Mouse (Mus musculus) MEL (cell line): Measurements from ENCODE around the gene Gm10134. TPM values are rescaled to one million over a fixed set of nuclear protein-coding genes. Genes with fewer than 3 reads are reported as not detected.

Experiments used
- DNase-seq: peaks from one replicate; pipeline ENCODE4 v3.0.0; 2011; ENCODE audit warnings: low read depth, low spot score
- H3K27ac ChIP-seq: 2 replicates; pipeline ENCODE4 v1.5.1; 2012; ENCODE audit warnings: low read depth, mild to moderate bottlenecking, control low read depth, low read length, moderate library complexity; ENCODE audit not compliant: control insufficient read depth
- H3K27me3 ChIP-seq, 2 experiments: fragments of 150-350 bp in 1 of 2; sonication (generic) in 1 of 2; 2 replicates each; pipeline ENCODE4 v1.6.1; 2012; ENCODE audit warnings: low read length in 2 of 2, mild to moderate bottlenecking in 2 of 2, improper control_type of control experiment in 1 of 2, moderate library complexity in 1 of 2; ENCODE audit not compliant: insufficient read depth in 2 of 2, control insufficient read depth in 1 of 2
- H3K36me3 ChIP-seq, 2 experiments: 2 replicates each; pipeline ENCODE4 v1.6.1; 2012 to 2014; ENCODE audit warnings: low read length in 2 of 2, improper control_type of control experiment in 1 of 2, inconsistent platforms in 1 of 2, mild to moderate bottlenecking in 1 of 2; ENCODE audit not compliant: insufficient read depth in 2 of 2, control insufficient read depth in 1 of 2
- H3K4me1 ChIP-seq, 2 experiments: fragments of 150-350 bp in 1 of 2; sonication (generic) in 1 of 2; 2 replicates each; pipeline ENCODE4 v1.6.1; 2012; ENCODE audit warnings: low read length in 2 of 2, improper control_type of control experiment in 1 of 2, mild to moderate bottlenecking in 1 of 2; ENCODE audit not compliant: insufficient read depth in 2 of 2, control insufficient read depth in 1 of 2
- H3K4me3 ChIP-seq, 2 experiments: fragments of 150-350 bp in 1 of 2; sonication (generic) in 1 of 2; 2 replicates each; pipeline ENCODE4 v1.5.1; 2012; ENCODE audit warnings: low read depth in 2 of 2, low read length in 2 of 2, mild to moderate bottlenecking in 2 of 2, moderate library complexity in 2 of 2, control low read depth in 1 of 2, improper control_type of control experiment in 1 of 2; ENCODE audit not compliant: control insufficient read depth in 1 of 2, insufficient read depth in 1 of 2
- H3K79me2 ChIP-seq: 2 replicates; pipeline ENCODE4 v1.6.1; 2012; ENCODE audit warnings: mild to moderate bottlenecking, low read length, moderate library complexity; ENCODE audit not compliant: control insufficient read depth, poor library complexity, insufficient read depth
- H3K9ac ChIP-seq: 2 replicates; pipeline ENCODE4 v1.6.1; 2012; ENCODE audit warnings: low read depth, mild to moderate bottlenecking, control low read depth, low read length, moderate library complexity; ENCODE audit not compliant: control insufficient read depth, poor library complexity, severe bottlenecking
- H3K9me3 ChIP-seq: fragments of 150-350 bp; sonication (generic); replicated peaks from 2 replicates; pipeline ENCODE4 v1.6.1; 2012; ENCODE audit warnings: mild to moderate bottlenecking, low read length, improper control_type of control experiment, moderate library complexity; ENCODE audit not compliant: insufficient read depth
- BHLHE40 ChIP-seq: IDR thresholded peaks from 2 replicates; pipeline ENCODE4 v1.6.1; 2012; ENCODE audit warnings: low read depth, mild to moderate bottlenecking, inconsistent platforms, low read length, improper control_type of control experiment, borderline replicate concordance
- CHD1 ChIP-seq: IDR thresholded peaks from 2 replicates; pipeline ENCODE4 v1.6.1; 2012; ENCODE audit warnings: low read depth, mild to moderate bottlenecking, inconsistent platforms, low read length, improper control_type of control experiment
- CHD2 ChIP-seq: IDR thresholded peaks from 2 replicates; pipeline ENCODE4 v1.6.1; 2011; ENCODE audit warnings: low read length, improper control_type of control experiment
- ELF1 ChIP-seq: IDR thresholded peaks from 2 replicates; pipeline ENCODE4 v1.6.1; 2014; ENCODE audit warnings: low read depth, mild to moderate bottlenecking, inconsistent platforms, low read length, improper control_type of control experiment, moderate library complexity
- ETS1 ChIP-seq: IDR thresholded peaks from 2 replicates; pipeline ENCODE4 v1.6.1; 2012; ENCODE audit warnings: low read depth, mild to moderate bottlenecking, inconsistent platforms, low read length, improper control_type of control experiment, moderate library complexity
- GABPA ChIP-seq: IDR thresholded peaks from 2 replicates; pipeline ENCODE4 v1.6.1; 2012; ENCODE audit warnings: low read depth, mild to moderate bottlenecking, inconsistent platforms, low read length, improper control_type of control experiment, moderate library complexity
- GATA1 ChIP-seq: IDR thresholded peaks from 2 replicates; pipeline ENCODE4 v1.6.1; 2011; ENCODE audit warnings: low read depth, low read length, improper control_type of control experiment
- HCFC1 ChIP-seq: IDR thresholded peaks from 2 replicates; pipeline ENCODE4 v1.6.1; 2012; ENCODE audit warnings: low read depth, mild to moderate bottlenecking, inconsistent platforms, low read length, improper control_type of control experiment, moderate library complexity
- KAT2A ChIP-seq: conservative IDR thresholded peaks from 2 replicates; pipeline ENCODE4 v1.6.1; 2012; ENCODE audit warnings: low read depth, low read length, improper control_type of control experiment, inconsistent platforms
- MAFK ChIP-seq: IDR thresholded peaks from 2 replicates; pipeline ENCODE4 v1.6.1; 2011; ENCODE audit warnings: low read depth, mild to moderate bottlenecking, low read length, improper control_type of control experiment, borderline replicate concordance
- MAX ChIP-seq: IDR thresholded peaks from 2 replicates; pipeline ENCODE4 v1.6.1; 2011; ENCODE audit warnings: low read length, improper control_type of control experiment
- MAZ ChIP-seq: IDR thresholded peaks from 2 replicates; pipeline ENCODE4 v1.6.1; 2012; ENCODE audit warnings: low read depth, mild to moderate bottlenecking, inconsistent platforms, low read length, improper control_type of control experiment
- MEF2A ChIP-seq: IDR thresholded peaks from 2 replicates; pipeline ENCODE4 v1.6.1; 2014; ENCODE audit warnings: low read depth, mild to moderate bottlenecking, inconsistent platforms, low read length, improper control_type of control experiment; ENCODE audit not compliant: poor library complexity, insufficient replicate concordance, severe bottlenecking; ENCODE audit errors: extremely low read depth
- MXI1 ChIP-seq: IDR thresholded peaks from 2 replicates; pipeline ENCODE4 v1.6.1; 2011; ENCODE audit warnings: mild to moderate bottlenecking, low read depth, low read length, improper control_type of control experiment
- MYB ChIP-seq: IDR thresholded peaks from 2 replicates; pipeline ENCODE4 v1.6.1; 2011; ENCODE audit warnings: mild to moderate bottlenecking, low read depth, low read length, improper control_type of control experiment
- MYC ChIP-seq: IDR thresholded peaks from 2 replicates; pipeline ENCODE4 v1.6.1; 2011; ENCODE audit warnings: low read depth, mild to moderate bottlenecking, low read length, improper control_type of control experiment, moderate library complexity
- NELFE ChIP-seq: IDR thresholded peaks from 2 replicates; pipeline ENCODE4 v1.6.1; 2011; ENCODE audit warnings: low read depth, low read length, improper control_type of control experiment
- POLR2A ChIP-seq, 2 experiments: IDR thresholded peaks; 2 replicates each; pipeline ENCODE4 v1.6.1; 2011 to 2012; ENCODE audit warnings: low read length in 2 of 2, mild to moderate bottlenecking in 2 of 2, control low read depth in 1 of 2, improper control_type of control experiment in 1 of 2, low read depth in 1 of 2, moderate library complexity in 1 of 2; ENCODE audit not compliant: control insufficient read depth in 1 of 2, insufficient read depth in 1 of 2, poor library complexity in 1 of 2
- POLR2AphosphoS2 ChIP-seq: IDR thresholded peaks from 2 replicates; pipeline ENCODE4 v1.6.1; 2011; ENCODE audit warnings: low read length, improper control_type of control experiment
- POLR2AphosphoS5 ChIP-seq: IDR thresholded peaks from 2 replicates; pipeline ENCODE4 v1.6.1; 2012; ENCODE audit warnings: low read depth, borderline replicate concordance, mild to moderate bottlenecking, inconsistent platforms, low read length, moderate library complexity, mixed read lengths
- RAD21 ChIP-seq: IDR thresholded peaks from 2 replicates; pipeline ENCODE4 v1.6.1; 2011; ENCODE audit warnings: mild to moderate bottlenecking, low read depth, low read length, improper control_type of control experiment
- RCOR1 ChIP-seq: IDR thresholded peaks from 2 replicates; pipeline ENCODE4 v1.6.1; 2012; ENCODE audit warnings: low read depth, mild to moderate bottlenecking, inconsistent platforms, low read length, improper control_type of control experiment
- SIN3A ChIP-seq: IDR thresholded peaks from 2 replicates; pipeline ENCODE4 v1.6.1; 2012; ENCODE audit warnings: low read length, improper control_type of control experiment, inconsistent platforms
- SMC3 ChIP-seq: IDR thresholded peaks from 2 replicates; pipeline ENCODE4 v1.6.1; 2011; ENCODE audit warnings: low read depth, low read length, improper control_type of control experiment
- TAL1 ChIP-seq: IDR thresholded peaks from 2 replicates; pipeline ENCODE4 v1.6.1; 2012; ENCODE audit warnings: mild to moderate bottlenecking, inconsistent platforms, low read length, moderate library complexity, mixed read lengths
- TBP ChIP-seq: IDR thresholded peaks from 2 replicates; pipeline ENCODE4 v1.8.0; 2011; ENCODE audit warnings: low read depth, low read length, improper control_type of control experiment
- UBTF ChIP-seq: IDR thresholded peaks from 2 replicates; pipeline ENCODE4 v1.6.1; 2012; ENCODE audit warnings: low read depth, mild to moderate bottlenecking, inconsistent platforms, low read length, improper control_type of control experiment, moderate library complexity, borderline replicate concordance; ENCODE audit not compliant: insufficient read depth
- USF2 ChIP-seq, 2 experiments: IDR thresholded peaks; 2 replicates each; pipeline ENCODE4 v1.6.1; 2011 to 2012; ENCODE audit warnings: improper control_type of control experiment in 2 of 2, low read length in 2 of 2, borderline replicate concordance in 1 of 2, inconsistent platforms in 1 of 2, low read depth in 1 of 2, mild to moderate bottlenecking in 1 of 2; ENCODE audit not compliant: insufficient read depth in 1 of 2
- ZMIZ1 ChIP-seq: IDR thresholded peaks from 2 replicates; pipeline ENCODE4 v1.6.1; 2012; ENCODE audit warnings: low read depth, mild to moderate bottlenecking, inconsistent platforms, low read length, improper control_type of control experiment, moderate library complexity
- ZNF384 ChIP-seq: IDR thresholded peaks from 2 replicates; pipeline ENCODE4 v1.6.1; 2012; ENCODE audit warnings: low read depth, mild to moderate bottlenecking, inconsistent platforms, low read length, improper control_type of control experiment
- polyA plus RNA-seq, 2 experiments: library from polyadenylated mRNA; stranded (reverse) in 1 of 2; unstranded in 1 of 2; fragments of >175 nt in 1 of 2; fragments of >200 nt in 1 of 2; gene quantifications; 2 replicates each; pipeline versions ENCODE4 v1.2.1 to v1.2.4; 2012; ENCODE audit warnings: low replicate concordance in 2 of 2, low read depth in 1 of 2; ENCODE audit not compliant: insufficient read length in 2 of 2, insufficient read depth in 1 of 2, missing spikeins in 1 of 2
- total RNA-seq: library from RNA; depleted of rRNA; stranded (reverse); fragments of 300-350 nt; gene quantifications from 2 replicates; pipeline ENCODE4 v1.2.3, GENCODE M21; 2012

Gene Gm10134
- total and polyA plus RNA-seq, 3 experiments: not detected

DNA sequence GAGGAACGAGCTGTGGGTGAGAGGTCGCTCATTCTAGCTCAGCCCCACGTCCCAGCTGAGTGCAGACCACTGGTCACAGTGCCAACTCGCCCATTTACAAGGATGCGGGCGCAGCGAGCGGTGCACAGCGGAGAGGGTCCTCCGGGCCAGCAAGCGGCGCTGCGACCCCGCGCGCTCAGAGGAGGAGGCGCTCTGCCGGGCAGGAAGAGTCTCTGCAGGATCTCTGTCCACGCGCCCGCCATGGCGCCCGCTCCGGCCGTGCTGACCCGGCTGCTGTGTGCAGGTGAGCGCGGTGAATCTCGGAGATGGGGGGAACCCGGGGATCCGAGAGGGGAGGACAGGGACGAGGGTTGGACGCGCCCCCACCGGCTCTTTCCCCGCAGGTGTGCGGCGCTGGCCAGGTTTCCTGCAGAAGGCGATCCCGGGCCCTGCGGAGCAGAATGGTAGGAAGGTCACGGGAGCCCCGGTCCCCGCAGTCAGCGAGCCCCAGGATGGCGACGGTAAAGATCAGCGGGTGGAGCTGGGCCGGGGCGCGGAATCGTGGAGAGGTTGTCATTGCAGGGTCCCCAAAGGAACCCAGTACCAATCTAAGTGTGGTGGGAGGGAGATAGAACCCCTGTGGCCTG lies 37.9 kb upstream of the Gm10134 start, which contains the start of gene Mrps2 (continued):
- TF ChIP-seq MEF2A: no peak
- no peak for TF ChIP-seq MAZ
- no peak; the same call in 1 of the 2 replicates for TF ChIP-seq KAT2A
- peak; percentile 88 for TF ChIP-seq NELFE
- TF ChIP-seq USF2 (IDR thresholded peaks at IDR 0.05; ENCODE audit: borderline replicate concordance in 1 of 2, insufficient read depth in 1 of 2, low read depth in 1 of 2, low read length in 2 of 2): no peak
- TF ChIP-seq RCOR1: no peak
- no peak for TF ChIP-seq MYB
- no peak for TF ChIP-seq CHD1
- no peak for TF ChIP-seq BHLHE40
- no peak for TF ChIP-seq POLR2AphosphoS5
- TF ChIP-seq POLR2A (IDR thresholded peaks at IDR 0.05; ENCODE audit: control insufficient read depth in 1 of 2, insufficient read depth in 1 of 2, low read depth in 1 of 2, low read length in 2 of 2, poor library complexity in 1 of 2): peak; percentile 88 to 89
- no peak for TF ChIP-seq RAD21
- no peak for TF ChIP-seq SMC3
- TF ChIP-seq ELF1: peak; percentile 61
- TF ChIP-seq CHD2: no peak
- TF ChIP-seq SIN3A: peak; percentile 87
- peak; percentile 79 for TF ChIP-seq POLR2AphosphoS2
- no peak for TF ChIP-seq UBTF

DNA sequence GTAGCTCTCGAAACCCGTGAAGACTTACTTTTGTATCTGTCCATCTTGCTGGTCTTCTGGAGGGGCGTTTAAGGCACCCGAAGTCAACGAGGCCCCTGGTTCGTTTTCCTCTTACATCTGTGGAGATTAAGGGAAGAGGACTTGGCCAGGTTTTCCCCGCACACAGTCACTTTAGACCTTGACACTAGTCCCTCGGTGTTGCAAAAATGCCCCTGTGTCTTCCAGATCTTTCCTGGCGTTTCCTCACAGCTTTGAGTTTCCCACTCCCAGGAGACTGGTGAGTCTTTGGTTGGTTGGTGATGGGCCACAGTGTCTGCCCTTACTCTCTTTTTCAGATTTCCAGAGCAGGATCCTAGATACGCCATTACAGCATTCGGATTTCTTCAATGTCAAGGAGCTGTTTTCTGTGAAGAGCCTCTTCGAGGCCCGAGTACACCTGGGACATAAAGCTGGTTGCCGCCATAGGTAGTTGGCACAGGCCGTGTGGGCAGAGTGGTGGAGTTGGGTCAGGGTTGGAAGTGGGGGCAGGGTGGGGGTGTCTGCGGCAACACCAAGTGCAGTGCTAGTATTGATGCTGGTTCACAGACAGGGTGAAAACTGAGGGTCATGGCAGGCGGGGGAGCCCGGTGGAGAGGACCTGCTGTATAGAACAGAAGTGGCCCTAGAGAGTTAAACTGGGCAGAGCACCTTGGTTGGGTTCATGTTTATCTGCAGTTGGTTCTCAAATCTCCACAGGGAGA lies 37.2 kb upstream of the Gm10134 start:
- TF ChIP-seq HCFC1 (no peak), MAX (no peak), MYB (no peak), TBP (no peak), GATA1 (no peak), CHD1 (no peak), ZMIZ1 (no peak), BHLHE40 (no peak), GABPA (no peak), ZNF384 (no peak), MAFK (no peak), TAL1 (no peak), UBTF (no peak), KAT2A (no peak), MXI1 (no peak), ETS1 (no peak), POLR2AphosphoS2 (no peak), MYC (no peak)
- Histone ChIP-seq H3K27ac (no peak overlapping the region; the same call in 1 of the 2 replicates), H3K9me3 (no peaks in the 10 kb centered on the region), H3K9ac (peak overlapping the region; percentile 81), H3K36me3 (peaks cover 2% of the 10 kb centered on the region in 2 experiments; a peak in 3 of 4 replicates), H3K79me2 (peaks cover 12% of the 10 kb centered on the region), H3K27me3 (0 out of 4 replicates have a peak, but pooled peaks cover 0 to under 1% of the 10 kb centered on the region in 2 experiments), H3K4me3 (peak overlapping the region; percentile 82 to 86), H3K4me1 (peaks cover 3 to 12% of the 10 kb centered on the region in 2 experiments; a peak in 2 of 4 replicates)
- DNase-seq: peak; percentile 38
